Mouse (Mus musculus) heart, embryonic 16.5 days (tissue): ENCODE data around the gene Clspn. TPM values are rescaled to one million over a fixed set of nuclear protein-coding genes. Genes with fewer than 3 reads are reported as not detected.

ENCODE experiments used
- ATAC-seq: fragments of 200-750 bp; cut with Nextera tagmentation; replicated peaks from 2 replicates; pipeline ENCODE4 v1.8.0; 2017; ENCODE audit warnings: moderate number of reproducible peaks; ENCODE audit not compliant: insufficient read depth, low FRiP score; ENCODE audit errors: extremely low read depth
- H3K27ac ChIP-seq: fragments of 300-500 bp; sonication (generic); 2 replicates; pipeline ENCODE4 v1.5.1; 2014; ENCODE audit warnings: mild to moderate bottlenecking, low read length, control low read depth, moderate library complexity
- H3K27me3 ChIP-seq: fragments of 300-500 bp; sonication (generic); 2 replicates; pipeline ENCODE4 v1.6.1; 2014; ENCODE audit warnings: low read length, mixed read lengths; ENCODE audit not compliant: control insufficient read depth, insufficient read depth
- H3K36me3 ChIP-seq: fragments of 300-500 bp; sonication (generic); 2 replicates; pipeline ENCODE4 v1.6.1; 2014; ENCODE audit not compliant: control insufficient read depth, insufficient read depth
- H3K4me1 ChIP-seq: fragments of 300-500 bp; sonication (generic); 2 replicates; pipeline ENCODE4 v1.6.1; 2014; ENCODE audit warnings: low read length, mixed read lengths; ENCODE audit not compliant: control insufficient read depth, insufficient read depth
- H3K4me2 ChIP-seq: fragments of 300-500 bp; sonication (generic); 2 replicates; pipeline ENCODE4 v1.6.1; 2014; ENCODE audit warnings: low read depth, mild to moderate bottlenecking, control low read depth, low read length
- H3K4me3 ChIP-seq: fragments of 300-500 bp; sonication (generic); 2 replicates; pipeline ENCODE4 v1.5.1; 2014; ENCODE audit warnings: mild to moderate bottlenecking, control low read depth, low read length
- H3K9ac ChIP-seq: fragments of 300-500 bp; sonication (generic); 2 replicates; pipeline ENCODE4 v1.6.1; 2014; ENCODE audit warnings: low read length, control low read depth
- H3K9me3 ChIP-seq: fragments of 300-500 bp; sonication (generic); replicated peaks from 2 replicates; pipeline ENCODE4 v1.6.1; 2016; ENCODE audit warnings: low read length; ENCODE audit not compliant: control insufficient read depth
- WGBS: fragments of 180-500 bp; shearing (Covaris S2); extraction: QIAGEN DNeasy Blood & Tissue Kit; methylation state at CpG from one replicate; pipeline ENCODE4 v1.1.7; 2014; 5-methylcytosine and 5-hydroxymethylcytosine counted together
- polyA plus RNA-seq: library from polyadenylated mRNA; unstranded; fragments of >200 nt; fragmentation: Nextera tagmentation; extraction: Ambion mirVana; gene quantifications from 2 replicates; pipeline ENCODE4 v1.2.1, GENCODE M21; 2015

Gene Clspn
- polyA plus RNA-seq, 1 experiment from 2014 or later, result 22.5 TPM

DNA sequence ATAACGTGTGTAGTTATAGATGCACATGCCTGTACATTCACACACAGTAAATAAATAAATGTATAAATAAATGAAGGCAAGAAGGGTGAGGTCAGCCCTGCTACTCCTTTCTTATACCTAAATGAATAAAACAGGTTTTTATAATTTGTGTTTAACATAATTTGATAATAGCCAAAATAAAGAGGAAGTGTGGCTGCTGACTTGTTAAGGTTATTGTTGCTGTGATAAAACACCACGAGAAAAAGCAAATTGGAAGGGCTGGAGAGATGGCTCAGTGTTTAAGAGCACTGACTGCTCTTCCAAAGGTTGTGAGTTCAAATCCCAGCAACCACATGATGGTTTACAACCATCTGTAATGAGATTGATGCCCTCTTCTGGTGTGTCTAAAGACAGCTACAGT, 22.3 kb downstream of the Clspn start:
- Histone ChIP-seq H3K4me3 (no peak overlapping the region), H3K27me3 (no peaks in the 10 kb centered on the region), H3K36me3 (peaks cover 55% of the 10 kb centered on the region), H3K27ac (no peak overlapping the region), H3K4me1 (no peaks in the 10 kb centered on the region), H3K9ac (no peak overlapping the region), H3K9me3 (peaks cover 6% of the 10 kb centered on the region; the same call in 1 of the 2 replicates), H3K4me2 (no peak overlapping the region)
- ATAC-seq, result no peak
- WGBS, result 82% methylated on average over 2 of the region's 2 CpGs

- WGBS, result 92% methylated on average over 13 of the region's 13 CpGs
- Histone ChIP-seq H3K9me3 (no peaks in the 10 kb centered on the region), H3K4me2 (no peak overlapping the region), H3K4me1 (no peaks in the 10 kb centered on the region), H3K27ac (no peak overlapping the region), H3K27me3 (no peaks in the 10 kb centered on the region), H3K9ac (no peak overlapping the region), H3K4me3 (no peak overlapping the region), H3K36me3 (peaks cover 39% of the 10 kb centered on the region)
- no peak for ATAC-seq
Observed at GRCm38 (mm10) chr4:126585739-126586138, 29.0 kb downstream of the Clspn start.

- no peaks in the 10 kb centered on the region for H3K9me3 ChIP-seq
- no peaks in the 10 kb centered on the region for H3K4me1 ChIP-seq
- no peak overlapping the region for H3K9ac ChIP-seq
- no peak for ATAC-seq
- no peak overlapping the region for H3K27ac ChIP-seq
- no peak overlapping the region for H3K4me3 ChIP-seq
- H3K4me2 ChIP-seq, result no peak overlapping the region
- H3K27me3 ChIP-seq, result no peaks in the 10 kb centered on the region
- peaks cover 37% of the 10 kb centered on the region for H3K36me3 ChIP-seq
- 86% methylated on average over 6 of the region's 6 CpGs for WGBS
Observed at GRCm38 (mm10) chr4:126592039-126592438, 35.3 kb downstream of the Clspn start.

GRCm38 (mm10) chr4:126599971-126600754, 43.4 kb downstream of the Clspn start:
- ATAC-seq, result no peak
- H3K4me1 ChIP-seq, result peaks cover 7% of the 10 kb centered on the region; the same call in 1 of the 2 replicates
- no peaks in the 10 kb centered on the region for H3K27me3 ChIP-seq
- H3K9me3 ChIP-seq, result no peaks in the 10 kb centered on the region
- no peak overlapping the region for H3K4me2 ChIP-seq
- no peak overlapping the region for H3K27ac ChIP-seq
- H3K4me3 ChIP-seq, result no peak overlapping the region
- H3K36me3 ChIP-seq, result no peaks in the 10 kb centered on the region
- WGBS, result 27% methylated on average over 8 of the region's 8 CpGs
- H3K9ac ChIP-seq, result no peak overlapping the region

DNA sequence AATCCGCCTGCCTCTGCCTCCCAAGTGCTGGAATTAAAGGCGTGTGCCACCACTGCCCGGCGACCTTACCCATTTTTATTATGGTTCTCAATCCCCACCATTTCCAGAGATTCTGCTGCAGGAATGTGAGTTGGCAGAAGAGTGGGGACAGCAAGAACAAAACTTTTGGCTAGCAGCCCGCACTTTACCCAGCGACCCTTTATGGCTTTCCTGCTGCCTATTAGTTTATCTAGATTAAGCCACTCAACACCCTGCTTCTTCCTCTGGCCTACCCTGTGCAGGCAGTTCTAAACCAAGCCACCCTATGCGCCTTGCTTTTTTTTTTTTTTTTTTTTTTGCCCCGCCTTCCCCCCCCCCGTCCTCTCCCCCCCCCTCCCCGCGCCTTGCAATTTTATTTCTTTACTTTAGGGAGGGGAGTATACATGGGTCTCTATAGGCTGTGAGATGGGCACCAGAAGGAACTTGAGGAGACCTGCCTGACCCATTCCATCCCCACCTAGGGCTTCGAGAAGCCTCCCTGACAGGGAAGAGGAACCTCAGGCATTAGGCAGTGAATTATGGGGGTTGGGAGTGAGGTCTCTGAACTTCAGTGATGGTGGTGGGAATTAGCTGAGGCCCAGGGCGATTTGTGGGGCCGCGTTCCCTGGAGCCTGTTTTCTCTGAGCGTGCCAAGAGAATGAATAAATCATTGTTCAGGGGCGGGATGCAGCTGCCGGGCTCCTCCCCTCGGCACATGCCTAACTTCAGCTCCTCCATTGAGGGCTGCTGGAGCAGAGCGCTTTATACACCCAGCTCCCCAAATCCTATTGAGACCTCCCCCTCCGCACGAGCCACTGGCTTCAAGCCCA, 45.1 kb downstream of the Clspn start:
- Histone ChIP-seq H3K36me3 (no peaks in the 10 kb centered on the region), H3K4me2 (peak overlapping the region; percentile 49), H3K9me3 (no peaks in the 10 kb centered on the region), H3K27me3 (no peaks in the 10 kb centered on the region), H3K4me3 (peak overlapping the region; percentile 9; the same call in 1 of the 2 replicates), H3K27ac (no peak overlapping the region), H3K4me1 (peaks cover 7% of the 10 kb centered on the region; the same call in 1 of the 2 replicates), H3K9ac (0 out of 2 replicates have a peak overlapping the region, but pooled peaks have one; percentile 21)
- ATAC-seq, result no peak
- WGBS, result 25% methylated on average over 20 of the region's 22 CpGs

DNA sequence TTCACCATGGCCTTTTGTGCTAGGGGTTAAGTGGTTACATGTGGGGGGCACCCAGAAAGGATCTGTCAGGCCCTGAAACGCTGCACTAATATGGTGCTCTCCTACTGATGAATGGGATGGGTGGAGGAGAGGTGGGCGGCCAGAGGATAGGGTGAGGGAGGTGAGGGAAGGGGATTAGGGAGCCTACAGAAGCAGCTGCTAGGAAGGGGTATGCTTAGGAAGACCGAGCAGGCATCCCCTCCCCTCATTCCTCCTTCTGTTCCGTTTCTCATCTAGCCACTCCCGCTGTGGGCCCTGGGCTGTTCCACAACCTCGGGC, 45.7 kb downstream of the Clspn start:
- Histone ChIP-seq H3K4me3 (no peak overlapping the region), H3K9ac (no peak overlapping the region), H3K27ac (no peak overlapping the region), H3K4me1 (peaks cover 7% of the 10 kb centered on the region; the same call in 1 of the 2 replicates), H3K36me3 (no peaks in the 10 kb centered on the region), H3K4me2 (peak overlapping the region; percentile 49), H3K27me3 (no peaks in the 10 kb centered on the region), H3K9me3 (no peaks in the 10 kb centered on the region)
- ATAC-seq, result no peak
- 20% methylated on average over 6 of the region's 6 CpGs for WGBS

- ATAC-seq, result no peak
- peaks cover 7% of the 10 kb centered on the region; the same call in 1 of the 2 replicates for H3K4me1 ChIP-seq
- no peak overlapping the region for H3K4me2 ChIP-seq
- H3K27ac ChIP-seq, result no peak overlapping the region
- no peak overlapping the region for H3K4me3 ChIP-seq
- H3K9ac ChIP-seq, result no peak overlapping the region
- no peaks in the 10 kb centered on the region for H3K9me3 ChIP-seq
- WGBS, result 72% methylated on average over 2 of the region's 2 CpGs
- H3K27me3 ChIP-seq, result no peaks in the 10 kb centered on the region
- no peaks in the 10 kb centered on the region for H3K36me3 ChIP-seq
Observed at GRCm38 (mm10) chr4:126604141-126604540, 47.4 kb downstream of the Clspn start.

- H3K4me2 ChIP-seq, result no peak overlapping the region
- H3K27me3 ChIP-seq, result no peaks in the 10 kb centered on the region
- H3K27ac ChIP-seq, result no peak overlapping the region
- WGBS, result 71% methylated on average over 4 of the region's 4 CpGs
- no peak overlapping the region for H3K4me3 ChIP-seq
- ATAC-seq, result no peak
- no peaks in the 10 kb centered on the region for H3K36me3 ChIP-seq
- H3K9ac ChIP-seq, result no peak overlapping the region
- no peaks in the 10 kb centered on the region for H3K9me3 ChIP-seq
- H3K4me1 ChIP-seq, result peaks cover 7% of the 10 kb centered on the region; the same call in 1 of the 2 replicates
Observed at GRCm38 (mm10) chr4:126605751-126606150, 49.0 kb downstream of the Clspn start.
